ENCODE assay signal across 9 mouse cellular contexts in the genomic region with DNA sequence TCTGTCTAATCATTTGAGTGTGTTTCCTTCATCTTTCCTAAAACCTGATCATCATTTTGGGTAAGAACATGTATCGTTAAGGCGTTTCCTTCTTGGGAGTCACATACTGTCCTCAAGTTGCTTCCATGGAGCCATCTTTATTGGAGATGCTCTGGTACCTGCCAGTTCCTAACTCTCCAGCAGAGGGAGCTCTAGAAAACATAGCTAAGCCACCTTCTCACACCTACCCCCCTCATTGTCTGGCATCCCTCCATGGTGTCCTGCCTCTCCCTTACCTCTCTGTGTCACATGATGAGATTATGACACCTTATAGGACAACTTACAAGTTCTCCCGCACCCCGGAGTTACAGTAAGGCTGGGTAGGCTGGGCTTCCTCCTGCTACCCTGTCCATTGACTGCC. TPM values are rescaled to one million over a fixed set of nuclear protein-coding genes. Genes with fewer than 3 reads are reported as not detected.
DNase-seq lines count a peak whose midpoint lies in the region; ATAC-seq and TF ChIP-seq lines count a peak whose summit lies in the region.
"Had no signal": no experiment of that assay in that cellular context is flagged by ENCODE, and none has a peak within 500 bp of the region (broad histone marks: within the 10 kb centered on the region; RNA-seq: fewer than 3 reads in every experiment).

No protein-coding gene starts in this region.

- TF ChIP-seq CTCF in bone marrow macrophage, adult 2 months (IDR thresholded peaks at IDR 0.05; ENCODE audit: low read depth, low read length): peak; percentile 32; the same call in 1 of the 2 replicates

- H3K4me3 ChIP-seq in bone marrow macrophage, adult 2 months (ENCODE audit: insufficient read depth, low read length): no peak overlapping the region
- H3K4me3 ChIP-seq: erythroblast, embryonic 14.5 days had no signal

- H3K4me1 ChIP-seq in bone marrow macrophage, adult 2 months (ENCODE audit: control insufficient read depth, insufficient read depth, low read length): peaks cover 3% of the 10 kb centered on the region

- TF ChIP-seq POLR2A in bone marrow macrophage, adult 2 months (IDR thresholded peaks at IDR 0.05; ENCODE audit: borderline replicate concordance, low read depth, low read length): no peak

- H3K27ac ChIP-seq in bone marrow macrophage, adult 2 months (ENCODE audit: insufficient read depth, low read depth, low read length): no peak overlapping the region

- peak; percentile 33 for DNase-seq in adrenal gland, postnatal 10 days
- DNase-seq in adrenal gland, adult 8-10 months: no peak
- DNase-seq in layer of hippocampus, adult 11-12 months (ENCODE audit: low spot score): peak; percentile 8
- DNase-seq in layer of hippocampus, postnatal 14 days (ENCODE audit: low spot score in 2 of 2): no peak
- DNase-seq in urinary bladder, postnatal 4 days (ENCODE audit: low spot score in 2 of 2): no peak
- no peak for DNase-seq in spleen, postnatal 36 days (ENCODE audit: low spot score in 2 of 2)

- ATAC-seq in megakaryocyte, adult 5-6 weeks (ENCODE audit: poor library complexity, severe bottlenecking): peak; percentile 52

RNA-seq across cellular contexts. Expression of a gene that starts 45.3 kb away (rescaled TPM):
- total RNA-seq in adrenal gland, postnatal 10 days (2021): 1 to 10 TPM; 2.2 to 2.4 TPM
- total RNA-seq in adrenal gland, adult 8-10 months (2022): 1 to 10 TPM; 4.0 to 9.2 (median 6.9) TPM
- total RNA-seq in layer of hippocampus, postnatal 14 days (2021): 10 to 100 TPM; 15.7 to 15.8 TPM
- not detected in 2 replicates for polyA plus RNA-seq in bone marrow macrophage, adult 2 months (2012; ENCODE audit: insufficient read depth, insufficient read length, missing spikeins)
- not detected in 2 replicates for total RNA-seq in megakaryocyte, adult 5-6 weeks (2015)
- 0.04 TPM in 1 of 2 replicates, not detected in the other for total RNA-seq in megakaryocyte, adult 5-6 weeks (2017)
- polyA plus RNA-seq: erythroblast, embryonic 14.5 days had no signal

Comparison
In these comparisons a context has a peak if more than half of its experiments do, and no peak if none do; other contexts are left out.
1. DNase-seq: peak in adrenal gland, postnatal 10 days (single experiment) and layer of hippocampus, adult 11-12 months (single experiment); none in adrenal gland, adult 8-10 months (single experiment), layer of hippocampus, postnatal 14 days (0 of 2), urinary bladder, postnatal 4 days (0 of 2) and spleen, postnatal 36 days (0 of 2).